Mouse (Mus musculus) myocyte (in vitro differentiated cells): ENCODE results near the gene Prdm13. TPM values are rescaled to one million over a fixed set of nuclear protein-coding genes. Genes with fewer than 3 reads are reported as not detected.

Experiments used
- H3K27me3 ChIP-seq: one replicate; pipeline ENCODE4 v1.6.1; 2011; ENCODE audit not compliant: control insufficient read depth, insufficient read depth, insufficient read length
- H3K36me3 ChIP-seq: one replicate; pipeline ENCODE4 v1.6.1; 2011; ENCODE audit not compliant: control insufficient read depth, insufficient read depth
- H3K4me2 ChIP-seq: one replicate; pipeline ENCODE4 v1.6.1; 2011; ENCODE audit warnings: low read depth, control low read depth
- H3K4me3 ChIP-seq: one replicate; pipeline ENCODE4 v1.5.1; 2011; ENCODE audit warnings: mild to moderate bottlenecking, control low read depth, moderate library complexity
- H3K79me2 ChIP-seq: one replicate; pipeline ENCODE4 v1.6.1; 2011; ENCODE audit not compliant: control insufficient read depth, insufficient read depth
- H3ac ChIP-seq: one replicate; pipeline ENCODE4 v1.6.1; 2011; ENCODE audit not compliant: control insufficient read depth, insufficient read length
- CEBPB ChIP-seq: IDR thresholded peaks from 2 replicates; pipeline ENCODE4 v1.6.1; 2011; ENCODE audit warnings: mild to moderate bottlenecking, moderate library complexity; ENCODE audit not compliant: poor library complexity, insufficient read depth, severe bottlenecking
- E2F4 ChIP-seq: IDR thresholded peaks from one replicate; pipeline ENCODE4 v1.6.1; 2011; ENCODE audit warnings: mild to moderate bottlenecking, control low read depth, moderate library complexity; ENCODE audit not compliant: insufficient read depth
- MAX ChIP-seq: IDR thresholded peaks from one replicate; pipeline ENCODE4 v1.6.1; 2011; ENCODE audit warnings: low read depth, mild to moderate bottlenecking, control low read depth
- MYOD1 ChIP-seq, 3 experiments: IDR thresholded peaks; one replicate each; pipeline ENCODE4 v1.6.1; 2011; ENCODE audit warnings: control low read depth in 2 of 3, low read depth in 2 of 3, mild to moderate bottlenecking in 2 of 3, moderate library complexity in 1 of 3; ENCODE audit not compliant: insufficient read length in 2 of 3, control insufficient read depth in 1 of 3
- MYOG ChIP-seq, 3 experiments: IDR thresholded peaks; one replicate each; pipeline ENCODE4 v1.6.1; 2011; ENCODE audit warnings: control low read depth in 2 of 3, low read depth in 2 of 3, mild to moderate bottlenecking in 2 of 3; ENCODE audit not compliant: insufficient read length in 2 of 3, control insufficient read depth in 1 of 3, insufficient read depth in 1 of 3
- POLR2A ChIP-seq: IDR thresholded peaks from one replicate; pipeline ENCODE4 v1.6.1; 2011; ENCODE audit warnings: low read depth, mild to moderate bottlenecking, control low read depth, moderate library complexity; ENCODE audit not compliant: insufficient read length
- POLR2AphosphoS2 ChIP-seq: IDR thresholded peaks from one replicate; pipeline ENCODE4 v1.6.1; 2011; ENCODE audit warnings: low read depth, control low read depth; ENCODE audit not compliant: insufficient read length
- REST ChIP-seq: IDR thresholded peaks from one replicate; pipeline ENCODE4 v1.6.1; 2011; ENCODE audit warnings: mild to moderate bottlenecking, control low read depth, moderate library complexity; ENCODE audit not compliant: insufficient read depth, insufficient read length
- SRF ChIP-seq: IDR thresholded peaks from one replicate; pipeline ENCODE4 v1.6.1; 2011; ENCODE audit warnings: low read depth; ENCODE audit not compliant: control insufficient read depth, insufficient read length
- TCF12 ChIP-seq: IDR thresholded peaks from one replicate; pipeline ENCODE4 v1.6.1; 2011; ENCODE audit warnings: mild to moderate bottlenecking, control low read depth; ENCODE audit not compliant: poor library complexity, insufficient read depth, severe bottlenecking
- TCF3 ChIP-seq: IDR thresholded peaks from one replicate; pipeline ENCODE4 v1.6.1; 2011; ENCODE audit warnings: low read depth, control low read depth; ENCODE audit not compliant: insufficient read length
- USF1 ChIP-seq: IDR thresholded peaks from one replicate; pipeline ENCODE4 v1.6.1; 2011; ENCODE audit warnings: low read depth, mild to moderate bottlenecking, control low read depth, moderate library complexity
- polyA plus RNA-seq: library from polyadenylated mRNA; unstranded; fragments of >200 nt; fragmentation: generic; extraction: Trizol; gene quantifications from one replicate; pipeline ENCODE4 v1.2.1, GENCODE M21; 2012; ENCODE audit warnings: missing spikeins

The Prdm13 gene
- polyA plus RNA-seq, 1 experiment, result not detected

GRCm38 (mm10) chr4:21684341-21684970 is 1.3 kb downstream of the Prdm13 start:
- Histone ChIP-seq H3K36me3 (no peaks in the 10 kb centered on the region), H3K4me2 (no peak overlapping the region), H3K4me3 (no peak overlapping the region), H3K27me3 (peaks cover 64% of the 10 kb centered on the region), H3K79me2 (no peaks in the 10 kb centered on the region), H3ac (no peak overlapping the region)
- TF ChIP-seq MYOD1 (IDR thresholded peaks at IDR 0.05; ENCODE audit: control insufficient read depth in 1 of 3, insufficient read length in 2 of 3, low read depth in 2 of 3), result no peak
- TF ChIP-seq POLR2AphosphoS2, result no peak
- TF ChIP-seq CEBPB, result no peak
- no peak for TF ChIP-seq SRF
- no peak for TF ChIP-seq TCF3
- TF ChIP-seq TCF12, result no peak
- no peak for TF ChIP-seq MAX
- TF ChIP-seq POLR2A, result no peak
- no peak for TF ChIP-seq MYOG (IDR thresholded peaks at IDR 0.05; ENCODE audit: control insufficient read depth in 1 of 3, insufficient read depth in 1 of 3, insufficient read length in 2 of 3, low read depth in 2 of 3)
- no peak for TF ChIP-seq E2F4
- TF ChIP-seq USF1, result no peak
- no peak for TF ChIP-seq REST

DNA sequence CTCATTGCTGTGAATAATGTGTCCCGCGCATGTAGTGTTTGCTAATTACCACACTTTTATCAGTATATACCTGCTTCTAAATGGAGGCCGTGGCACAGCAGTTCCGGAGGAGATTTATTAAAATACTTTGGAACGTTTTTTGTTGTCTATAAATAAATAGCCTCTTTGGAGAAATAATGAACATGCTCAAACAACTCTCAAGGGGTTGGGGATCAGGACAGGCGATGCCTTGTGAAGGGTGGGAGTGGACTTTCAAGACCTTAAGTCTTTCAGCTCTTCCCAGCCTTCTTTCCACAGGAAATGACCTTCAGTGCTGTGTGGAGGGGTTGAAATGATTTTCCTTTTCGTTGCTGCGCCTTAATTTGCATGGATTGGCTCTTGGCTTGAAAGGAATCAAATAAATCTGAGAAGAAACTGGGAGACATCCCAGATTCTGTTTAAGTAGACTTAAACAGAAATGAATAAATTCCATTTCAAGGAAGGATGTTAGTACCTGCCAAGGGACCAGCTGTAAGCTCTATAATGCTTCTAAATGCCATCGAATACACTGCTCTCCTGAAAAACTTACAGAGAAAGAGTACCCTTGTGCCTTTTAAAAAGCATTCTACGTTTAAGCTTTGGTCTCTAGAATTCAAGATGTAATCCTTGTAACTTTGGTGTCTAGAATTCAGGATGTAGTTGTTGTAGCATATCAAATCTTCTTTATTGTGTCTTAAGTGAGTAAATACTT is 3.2 kb downstream of the Prdm13 start:
- H3K27me3 ChIP-seq, result peaks cover 64% of the 10 kb centered on the region
- no peaks in the 10 kb centered on the region for H3K79me2 ChIP-seq
- no peak overlapping the region for H3ac ChIP-seq
- no peak overlapping the region for H3K4me3 ChIP-seq
- H3K36me3 ChIP-seq, result no peaks in the 10 kb centered on the region
- H3K4me2 ChIP-seq, result no peak overlapping the region
- no peak for TF ChIP-seq SRF
- no peak for TF ChIP-seq MYOD1 (IDR thresholded peaks at IDR 0.05; ENCODE audit: control insufficient read depth in 1 of 3, insufficient read length in 2 of 3, low read depth in 2 of 3)
- no peak for TF ChIP-seq TCF12
- no peak for TF ChIP-seq MYOG (IDR thresholded peaks at IDR 0.05; ENCODE audit: control insufficient read depth in 1 of 3, insufficient read depth in 1 of 3, insufficient read length in 2 of 3, low read depth in 2 of 3)
- TF ChIP-seq USF1, result no peak
- no peak for TF ChIP-seq TCF3
- no peak for TF ChIP-seq POLR2AphosphoS2
- no peak for TF ChIP-seq E2F4
- no peak for TF ChIP-seq POLR2A

GRCm38 (mm10) chr4:21680971-21681370 is 4.8 kb downstream of the Prdm13 start:
- TF ChIP-seq REST, result no peak
- no peak for TF ChIP-seq USF1
- TF ChIP-seq POLR2AphosphoS2, result no peak
- no peak for TF ChIP-seq POLR2A
- no peak for TF ChIP-seq TCF3
- TF ChIP-seq MYOG (IDR thresholded peaks at IDR 0.05; ENCODE audit: control insufficient read depth in 1 of 3, insufficient read depth in 1 of 3, insufficient read length in 2 of 3, low read depth in 2 of 3), result no peak
- no peak for TF ChIP-seq SRF
- TF ChIP-seq MYOD1 (IDR thresholded peaks at IDR 0.05; ENCODE audit: control insufficient read depth in 1 of 3, insufficient read length in 2 of 3, low read depth in 2 of 3), result no peak
- no peak overlapping the region for H3K4me2 ChIP-seq
- no peaks in the 10 kb centered on the region for H3K79me2 ChIP-seq
- H3K27me3 ChIP-seq, result peaks cover 51% of the 10 kb centered on the region
- no peak overlapping the region for H3ac ChIP-seq
- H3K36me3 ChIP-seq, result no peaks in the 10 kb centered on the region
- H3K4me3 ChIP-seq, result no peak overlapping the region

- Histone ChIP-seq H3K36me3 (no peaks in the 10 kb centered on the region), H3K79me2 (no peaks in the 10 kb centered on the region), H3K4me3 (no peak overlapping the region), H3K27me3 (peaks cover 41% of the 10 kb centered on the region), H3K4me2 (no peak overlapping the region), H3ac (no peak overlapping the region)
- TF ChIP-seq MAX, result no peak
- no peak for TF ChIP-seq REST
- TF ChIP-seq E2F4, result no peak
- TF ChIP-seq TCF3, result no peak
- TF ChIP-seq USF1, result no peak
- TF ChIP-seq MYOG (IDR thresholded peaks at IDR 0.05; ENCODE audit: control insufficient read depth in 1 of 3, insufficient read depth in 1 of 3, insufficient read length in 2 of 3, low read depth in 2 of 3), result no peak
- no peak for TF ChIP-seq POLR2AphosphoS2
- no peak for TF ChIP-seq SRF
- no peak for TF ChIP-seq CEBPB
- TF ChIP-seq MYOD1 (IDR thresholded peaks at IDR 0.05; ENCODE audit: control insufficient read depth in 1 of 3, insufficient read length in 2 of 3, low read depth in 2 of 3), result no peak
- no peak for TF ChIP-seq POLR2A
Observed at GRCm38 (mm10) chr4:21679624-21680480, 5.9 kb downstream of the Prdm13 start.
